ENCODE assay signal across 12 mouse cellular contexts in genomic region chr3:88625531-88625930, GRCm38 (mm10). TPM values are rescaled to one million over a fixed set of nuclear protein-coding genes. Genes with fewer than 3 reads are reported as not detected.
DNase-seq lines count a peak whose midpoint lies in the region; ATAC-seq and TF ChIP-seq lines count a peak whose summit lies in the region.
"Had no signal": no experiment of that assay in that cellular context is flagged by ENCODE, and none has a peak within 500 bp of the region (broad histone marks: within the 10 kb centered on the region; RNA-seq: fewer than 3 reads in every experiment).

No protein-coding gene starts in this region.

- 56% methylated on average over 7 of the region's 7 CpGs for WGBS in cerebellum, adult 2 months
- WGBS in hindbrain, embryonic 12.5 days = 93% methylated on average over 7 of the region's 7 CpGs
- 94% methylated on average over 7 of the region's 7 CpGs for WGBS in neural tube, embryonic 13.5 days

- H3K27ac ChIP-seq in cerebellum, adult 2 months (ENCODE audit: insufficient read depth, low read length) = peak overlapping the region; percentile 93; the same call in 1 of the 2 replicates
- H3K27ac ChIP-seq in left cerebral cortex, adult 2 months = peak overlapping the region; percentile 97
- H3K27ac ChIP-seq in hindbrain, embryonic 12.5 days = peak overlapping the region; percentile 98; the same call in 1 of the 2 replicates
- peak overlapping the region; percentile 97 for H3K27ac ChIP-seq in neural tube, embryonic 13.5 days (replicated peaks)

- intact Hi-C loops in left cerebral cortex, adult 2 months (cut with DNase I) = no loop called here
- intact Hi-C loops in left cerebral cortex, postnatal 36 days (cut with DNase I) = loop anchor here (2.0 kb wide), 1 partner anchor 49 kb away; no protein-coding TSS in a partner anchor

- peaks cover 31% of the 10 kb centered on the region for H3K36me3 ChIP-seq in hindbrain, embryonic 12.5 days
- H3K36me3 ChIP-seq in neural tube, embryonic 13.5 days = peaks cover 37% of the 10 kb centered on the region

- no peaks in the 10 kb centered on the region for H3K27me3 ChIP-seq in cerebellum, adult 2 months (ENCODE audit: control insufficient read depth, insufficient read depth, low read length)
- H3K27me3 ChIP-seq in hindbrain, embryonic 12.5 days = no peaks in the 10 kb centered on the region
- no peaks in the 10 kb centered on the region for H3K27me3 ChIP-seq in neural tube, embryonic 13.5 days

- DNase-seq in cerebellum, adult 2 months = no peak
- DNase-seq in cerebellum, adult 11-12 months = no peak
- no peak for DNase-seq in left cerebral cortex, adult 2 months (ENCODE audit: extremely low spot score in 1 of 2, low spot score in 2 of 2)
- DNase-seq in left cerebral cortex, adult 11 months (ENCODE audit: low spot score) = no peak
- DNase-seq in cerebellum, adult 8-10 months = no peak
- DNase-seq in left cerebral cortex, postnatal 36 days (ENCODE audit: low spot score in 2 of 2) = no peak
- DNase-seq: right cerebral cortex, postnatal 25 days had no signal

- H3K4me2 ChIP-seq in hindbrain, embryonic 12.5 days (replicated peaks) = peak overlapping the region; percentile 79
- peak overlapping the region; percentile 90 for H3K4me2 ChIP-seq in neural tube, embryonic 13.5 days

- H3K4me3 ChIP-seq in cerebellum, adult 2 months (replicated peaks; ENCODE audit: insufficient read depth, low read depth, low read length) = peak overlapping the region; percentile 4
- no peak overlapping the region for H3K4me3 ChIP-seq in left cerebral cortex, adult 2 months
- H3K4me3 ChIP-seq in hindbrain, embryonic 12.5 days = no peak overlapping the region
- peak overlapping the region; percentile 89 for H3K4me3 ChIP-seq in neural tube, embryonic 13.5 days

- H3K9ac ChIP-seq in hindbrain, embryonic 12.5 days = peak overlapping the region; percentile 89
- H3K9ac ChIP-seq in neural tube, embryonic 13.5 days = peak overlapping the region; percentile 98

- no peak for TF ChIP-seq CTCF in cerebellum, adult 2 months (IDR thresholded peaks at IDR 0.05; ENCODE audit: borderline replicate concordance, insufficient read depth, low read depth, low read length)
- TF ChIP-seq CTCF in left cerebral cortex, adult 2 months (IDR thresholded peaks at IDR 0.05) = no peak

- ATAC-seq in hindbrain, embryonic 12.5 days (ENCODE audit: low FRiP score) = no peak
- no peak for ATAC-seq in neural tube, embryonic 13.5 days (ENCODE audit: low read depth)

- no peak for TF ChIP-seq POLR2A in cerebellum, adult 2 months (IDR thresholded peaks at IDR 0.05; ENCODE audit: borderline replicate concordance, insufficient read depth, low read length)

- peaks cover 50% of the 10 kb centered on the region for H3K4me1 ChIP-seq in cerebellum, adult 2 months (ENCODE audit: control insufficient read depth, insufficient read depth, low read length)
- H3K4me1 ChIP-seq in hindbrain, embryonic 12.5 days = peaks cover 60% of the 10 kb centered on the region
- peaks cover 73% of the 10 kb centered on the region for H3K4me1 ChIP-seq in neural tube, embryonic 13.5 days (replicated peaks)

- H3K9me3 ChIP-seq in hindbrain, embryonic 12.5 days (replicated peaks) = no peaks in the 10 kb centered on the region
- no peaks in the 10 kb centered on the region for H3K9me3 ChIP-seq in neural tube, embryonic 13.5 days

RNA-seq across cellular contexts. Expression of gene Arhgef2, which starts 19.8 kb away (rescaled TPM):
- 128 and 129 TPM in 2 replicates for polyA plus RNA-seq in cerebellum, adult 2 months (2012; rRNA removed)
- total RNA-seq in left cerebral cortex, adult 2 months (2021) = 100 to 1,000 TPM; 239 to 266 TPM
- 171 and 179 TPM in 2 replicates for polyA plus RNA-seq in hindbrain, embryonic 12.5 days (2016; fragmentation: Nextera tagmentation; extraction: Ambion mirVana)
- polyA plus RNA-seq in neural tube, embryonic 13.5 days (2015; fragmentation: Nextera tagmentation; extraction: Ambion mirVana) = 146 and 157 TPM in 2 replicates
- 100 to 1,000 TPM; 250 to 281 TPM for total RNA-seq in left cerebral cortex, postnatal 36 days (2021)

RNA-seq across cellular contexts. Expression of gene Rxfp4, which starts 27.4 kb away (rescaled TPM):
- not detected in 2 replicates for polyA plus RNA-seq in cerebellum, adult 2 months (2012; rRNA removed)
- not detected for total RNA-seq in left cerebral cortex, adult 2 months (2021)
- polyA plus RNA-seq in hindbrain, embryonic 12.5 days (2016; fragmentation: Nextera tagmentation; extraction: Ambion mirVana) = not detected in 2 replicates
- not detected in 2 replicates for polyA plus RNA-seq in neural tube, embryonic 13.5 days (2015; fragmentation: Nextera tagmentation; extraction: Ambion mirVana)
- total RNA-seq in left cerebral cortex, postnatal 36 days (2021) = not detected
- total RNA-seq: hematopoietic stem cell, adult 5-6 weeks; left cerebral cortex, postnatal 14 days had no signal
- polyA plus RNA-seq: urinary bladder, adult 2 months had no signal

RNA-seq across cellular contexts. Expression of gene Ssr2, which starts 49.9 kb away (rescaled TPM):
- polyA plus RNA-seq in cerebellum, adult 2 months (2012; rRNA removed) = 141 and 142 TPM in 2 replicates
- total RNA-seq in left cerebral cortex, adult 2 months (2021) = 10 to 100 TPM; 90.2 to 90.3 TPM
- polyA plus RNA-seq in hindbrain, embryonic 12.5 days (2016; fragmentation: Nextera tagmentation; extraction: Ambion mirVana) = 152 and 155 TPM in 2 replicates
- polyA plus RNA-seq in neural tube, embryonic 13.5 days (2015; fragmentation: Nextera tagmentation; extraction: Ambion mirVana) = 157 and 164 TPM in 2 replicates
- total RNA-seq in left cerebral cortex, postnatal 36 days (2021) = 10 to 100 TPM; 90.4 to 94.5 TPM

Comparison
In these comparisons a context has a peak if more than half of its experiments do, and no peak if none do; other contexts are left out.
1. H3K4me3 ChIP-seq: peak in cerebellum, adult 2 months (single experiment) and neural tube, embryonic 13.5 days (single experiment); none in left cerebral cortex, adult 2 months (single experiment) and hindbrain, embryonic 12.5 days (single experiment).
2. Peak in every context shown above with its lines, with median percentiles within 50 percentile points of each other: H3K27ac ChIP-seq.